Comparison of ENCODE assay signal across 32 mouse cellular contexts in the genomic region with DNA sequence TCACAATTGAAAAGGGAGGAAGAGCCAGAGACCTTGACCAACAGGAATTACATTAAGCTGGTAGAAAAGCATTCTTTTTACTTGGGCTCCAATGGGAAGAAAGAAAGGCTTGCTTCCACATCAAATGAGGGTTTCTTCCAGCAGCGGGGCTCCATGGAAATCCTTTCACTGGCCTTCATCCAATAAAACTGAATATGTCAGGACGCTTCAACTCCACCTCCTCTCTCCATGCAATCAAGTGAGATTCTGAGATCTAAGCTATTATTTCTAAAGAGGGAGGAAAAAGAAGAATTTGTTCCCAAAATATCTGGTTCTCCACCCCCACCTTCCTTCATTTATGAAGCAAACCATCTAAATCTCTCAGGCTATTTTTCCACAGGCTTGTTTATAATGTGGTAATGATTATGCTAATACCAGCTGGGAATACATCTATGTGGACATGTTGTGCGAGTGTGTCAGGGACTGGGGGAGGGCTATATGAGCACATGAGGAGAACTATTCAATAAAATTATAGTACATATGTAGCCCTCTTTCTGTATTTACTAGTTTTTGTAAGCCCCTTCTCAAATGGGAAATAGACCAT.
DNase-seq lines count a peak whose midpoint lies in the region; ATAC-seq and TF ChIP-seq lines count a peak whose summit lies in the region.
"Had no signal": no experiment of that assay in that cellular context is flagged by ENCODE, and none has a peak within 500 bp of the region (broad histone marks: within the 10 kb centered on the region; RNA-seq: fewer than 3 reads in every experiment).

No protein-coding gene starts in this region.

- no peak for TF ChIP-seq CTCF in hindbrain, postnatal 0 days (IDR thresholded peaks at IDR 0.05; ENCODE audit: low read depth)
- no peak for TF ChIP-seq CTCF in lung, postnatal 0 days (IDR thresholded peaks at IDR 0.05)
- TF ChIP-seq CTCF in cerebellum, adult 2 months (IDR thresholded peaks at IDR 0.05; ENCODE audit: borderline replicate concordance, insufficient read depth, low read depth, low read length): no peak

- intact Hi-C loops in heart, postnatal 14 days (cut with DNase I): no loop called here

- DNase-seq in hindbrain, postnatal 0 days (ENCODE audit: low spot score): peak; percentile 2
- no peak for DNase-seq in hindbrain, embryonic 14.5 days (ENCODE audit: low spot score)
- DNase-seq in lung, postnatal 0 days (ENCODE audit: low spot score): peak; percentile 32
- no peak for DNase-seq in lung, postnatal 36 days
- peak; percentile 76 for DNase-seq in embryonic facial prominence, embryonic 14.5 days (ENCODE audit: low spot score)
- no peak for DNase-seq in cerebellum, adult 2 months
- no peak for DNase-seq in heart, postnatal 14 days
- DNase-seq: adrenal gland, postnatal 10 days; cerebellum, adult 18-20 months; cerebellum, postnatal 14 days; forebrain, postnatal 0 days; heart, adult 2 months; kidney, adult 2 months; kidney, postnatal 36 days; layer of hippocampus, postnatal 36 days; left cerebral cortex, postnatal 4 days; liver, postnatal 0 days; lung, postnatal 4 days; retina, postnatal 1 day; thymus, adult 2 months; thymus, postnatal 36 days had no signal

- no peak for ATAC-seq in hindbrain, postnatal 0 days
- no peak for ATAC-seq in hindbrain, embryonic 14.5 days (ENCODE audit: low FRiP score)
- ATAC-seq in lung, postnatal 0 days: no peak
- peak; percentile 55; the same call in 1 of the 2 replicates for ATAC-seq in embryonic facial prominence, embryonic 14.5 days (ENCODE audit: low read depth)
- ATAC-seq: forebrain, postnatal 0 days; hindbrain, embryonic 16.5 days; intestine, embryonic 15.5 days; liver, postnatal 0 days; midbrain, embryonic 15.5 days; Patski had no signal

- no peak overlapping the region for H3K27ac ChIP-seq in hindbrain, postnatal 0 days
- no peak overlapping the region for H3K27ac ChIP-seq in hindbrain, embryonic 14.5 days
- H3K27ac ChIP-seq in lung, postnatal 0 days (ENCODE audit: low read length): no peak overlapping the region
- peak overlapping the region; percentile 56; the same call in 1 of the 2 replicates for H3K27ac ChIP-seq in embryonic facial prominence, embryonic 14.5 days (replicated peaks; ENCODE audit: low read depth, low read length)
- H3K27ac ChIP-seq in cerebellum, adult 2 months (ENCODE audit: insufficient read depth, low read length): no peak overlapping the region
- H3K27ac ChIP-seq: forebrain, embryonic 10.5 days; heart, adult 2 months; intestine, embryonic 15.5 days; layer of hippocampus, adult 2 months; midbrain, embryonic 15.5 days; neural tube, embryonic 15.5 days; stomach, postnatal 0 days had no signal

- no peak overlapping the region for H3K9ac ChIP-seq in hindbrain, postnatal 0 days (replicated peaks; ENCODE audit: low read length)
- no peak overlapping the region for H3K9ac ChIP-seq in hindbrain, embryonic 14.5 days
- no peak overlapping the region for H3K9ac ChIP-seq in lung, postnatal 0 days (replicated peaks; ENCODE audit: low read depth)
- no peak overlapping the region for H3K9ac ChIP-seq in embryonic facial prominence, embryonic 14.5 days (ENCODE audit: low read depth, low read length)
- H3K9ac ChIP-seq: forebrain, postnatal 0 days; heart, embryonic 12.5 days; intestine, embryonic 15.5 days; liver, postnatal 0 days; midbrain, embryonic 15.5 days; neural tube, embryonic 15.5 days had no signal

- H3K4me3 ChIP-seq in hindbrain, postnatal 0 days (ENCODE audit: low read length): no peak overlapping the region
- no peak overlapping the region for H3K4me3 ChIP-seq in hindbrain, embryonic 14.5 days (replicated peaks; ENCODE audit: low read length)
- no peak overlapping the region for H3K4me3 ChIP-seq in lung, postnatal 0 days (ENCODE audit: low read depth, low read length)
- H3K4me3 ChIP-seq in embryonic facial prominence, embryonic 14.5 days (ENCODE audit: low read depth, low read length): no peak overlapping the region
- no peak overlapping the region for H3K4me3 ChIP-seq in cerebellum, adult 2 months (replicated peaks; ENCODE audit: insufficient read depth, low read depth, low read length)
- H3K4me3 ChIP-seq: forebrain, embryonic 10.5 days; heart, adult 2 months; heart, embryonic 12.5 days; intestine, embryonic 15.5 days; layer of hippocampus, adult 2 months; megakaryocyte, embryonic 14.5 days; midbrain, embryonic 15.5 days; neural tube, embryonic 15.5 days had no signal

- no peaks in the 10 kb centered on the region for H3K36me3 ChIP-seq in hindbrain, postnatal 0 days (ENCODE audit: insufficient read depth, low read length)
- H3K36me3 ChIP-seq in hindbrain, embryonic 14.5 days (replicated peaks; ENCODE audit: control insufficient read depth, insufficient read depth): no peaks in the 10 kb centered on the region
- no peaks in the 10 kb centered on the region for H3K36me3 ChIP-seq in lung, postnatal 0 days (ENCODE audit: insufficient read depth, low read length)
- no peaks in the 10 kb centered on the region for H3K36me3 ChIP-seq in embryonic facial prominence, embryonic 14.5 days (ENCODE audit: control insufficient read depth, insufficient read depth, low read length)
- H3K36me3 ChIP-seq: forebrain, embryonic 10.5 days; heart, embryonic 12.5 days; intestine, embryonic 15.5 days; midbrain, embryonic 15.5 days; neural tube, embryonic 15.5 days had no signal

- TF ChIP-seq EP300 in lung, postnatal 0 days (IDR thresholded peaks at IDR 0.05): no peak

- no peaks in the 10 kb centered on the region for H3K4me1 ChIP-seq in hindbrain, postnatal 0 days (ENCODE audit: insufficient read depth, low read length)
- H3K4me1 ChIP-seq in hindbrain, embryonic 14.5 days (replicated peaks; ENCODE audit: control insufficient read depth, insufficient read depth, low read length): no peaks in the 10 kb centered on the region
- H3K4me1 ChIP-seq in lung, postnatal 0 days (ENCODE audit: insufficient read depth, low read depth, low read length): no peaks in the 10 kb centered on the region
- peaks cover 11% of the 10 kb centered on the region for H3K4me1 ChIP-seq in embryonic facial prominence, embryonic 14.5 days (ENCODE audit: control insufficient read depth, insufficient read depth, low read length)
- no peaks in the 10 kb centered on the region for H3K4me1 ChIP-seq in cerebellum, adult 2 months (ENCODE audit: control insufficient read depth, insufficient read depth, low read length)
- H3K4me1 ChIP-seq: heart, embryonic 12.5 days; midbrain, embryonic 15.5 days; neural tube, embryonic 15.5 days had no signal

- no peak for TF ChIP-seq POLR2A in cerebellum, adult 2 months (IDR thresholded peaks at IDR 0.05; ENCODE audit: borderline replicate concordance, insufficient read depth, low read length)

- no peak overlapping the region for H3K4me2 ChIP-seq in hindbrain, postnatal 0 days (ENCODE audit: low read depth, low read length)
- no peak overlapping the region for H3K4me2 ChIP-seq in hindbrain, embryonic 14.5 days (replicated peaks)
- H3K4me2 ChIP-seq in lung, postnatal 0 days (replicated peaks; ENCODE audit: low read depth, low read length): no peak overlapping the region
- H3K4me2 ChIP-seq in embryonic facial prominence, embryonic 14.5 days (ENCODE audit: low read depth, low read length): no peak overlapping the region
- H3K4me2 ChIP-seq: heart, embryonic 12.5 days; intestine, embryonic 15.5 days; liver, embryonic 11.5 days; midbrain, embryonic 15.5 days; neural tube, embryonic 15.5 days had no signal

- no peaks in the 10 kb centered on the region for H3K27me3 ChIP-seq in hindbrain, postnatal 0 days (ENCODE audit: insufficient read depth, low read length)
- H3K27me3 ChIP-seq in hindbrain, embryonic 14.5 days (ENCODE audit: control insufficient read depth, insufficient read depth, low read length): no peaks in the 10 kb centered on the region
- no peaks in the 10 kb centered on the region for H3K27me3 ChIP-seq in lung, postnatal 0 days (replicated peaks; ENCODE audit: insufficient read depth, low read length)
- no peaks in the 10 kb centered on the region for H3K27me3 ChIP-seq in embryonic facial prominence, embryonic 14.5 days (replicated peaks; ENCODE audit: control insufficient read depth, insufficient read depth, low read length)
- no peaks in the 10 kb centered on the region for H3K27me3 ChIP-seq in cerebellum, adult 2 months (ENCODE audit: control insufficient read depth, insufficient read depth, low read length)
- H3K27me3 ChIP-seq: heart, embryonic 12.5 days; intestine, embryonic 15.5 days; megakaryocyte, embryonic 14.5 days; midbrain, embryonic 15.5 days; neural tube, embryonic 15.5 days; Patski had no signal

- 44% methylated on average over 3 of the region's 3 CpGs for WGBS in hindbrain, postnatal 0 days
- WGBS in hindbrain, embryonic 14.5 days: 59% methylated on average over 3 of the region's 3 CpGs
- WGBS in lung, postnatal 0 days: 46% methylated on average over 3 of the region's 3 CpGs
- WGBS in embryonic facial prominence, embryonic 14.5 days: 44% methylated on average over 3 of the region's 3 CpGs
- 21% methylated on average over 3 of the region's 3 CpGs for WGBS in cerebellum, adult 2 months

- no peaks in the 10 kb centered on the region for H3K9me3 ChIP-seq in hindbrain, postnatal 0 days (ENCODE audit: low read length)
- H3K9me3 ChIP-seq in hindbrain, embryonic 14.5 days (ENCODE audit: control insufficient read depth, low read length): no peaks in the 10 kb centered on the region
- H3K9me3 ChIP-seq in lung, postnatal 0 days (ENCODE audit: low read length): no peaks in the 10 kb centered on the region
- H3K9me3 ChIP-seq in embryonic facial prominence, embryonic 14.5 days (ENCODE audit: control insufficient read depth, low read length): no peaks in the 10 kb centered on the region
- H3K9me3 ChIP-seq: forebrain, embryonic 10.5 days; heart, embryonic 12.5 days; intestine, embryonic 15.5 days; megakaryocyte, embryonic 14.5 days; midbrain, embryonic 15.5 days; neural tube, embryonic 15.5 days had no signal

Comparison
In these comparisons a context has a peak if more than half of its experiments do, and no peak if none do; other contexts are left out.
1. DNase-seq: peak in hindbrain, postnatal 0 days (single experiment), lung, postnatal 0 days (single experiment) and embryonic facial prominence, embryonic 14.5 days (single experiment); none in hindbrain, embryonic 14.5 days (single experiment), lung, postnatal 36 days (single experiment), cerebellum, adult 2 months (0 of 2) and heart, postnatal 14 days (0 of 2).